Mouse (Mus musculus): ENCODE data around the gene Iqschfp. TPM values are rescaled to one million over a fixed set of nuclear protein-coding genes. Genes with fewer than 3 reads are reported as not detected.

The Iqschfp gene
- polyA plus RNA-seq, 1 experiment from 2014 or later, result not detected

DNA sequence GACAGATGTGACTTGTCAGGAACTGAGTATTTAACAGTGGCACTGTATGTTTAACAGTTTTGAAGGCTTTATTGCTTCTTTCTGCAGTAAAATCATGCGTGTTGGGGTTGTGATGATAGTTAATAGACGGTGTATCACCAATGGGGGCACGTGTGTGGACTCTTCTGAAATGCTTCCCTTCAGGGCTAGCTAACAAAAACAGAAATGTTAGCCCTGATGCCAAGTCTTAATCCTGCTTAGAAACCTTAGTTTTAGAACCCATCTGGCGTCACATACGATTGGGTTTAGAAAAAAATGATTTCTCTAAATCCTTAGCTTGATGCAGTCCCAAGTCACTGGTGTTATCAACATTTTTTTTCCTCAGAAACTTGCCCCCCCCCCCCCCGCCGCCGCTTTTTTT lies 682.1 kb downstream of the Iqschfp start:
- WGBS (ENCODE audit: insufficient replicate concordance), result 53% methylated on average over 5 of the region's 8 CpGs
- Histone ChIP-seq H3K27ac (ENCODE audit: low read length) (no peak overlapping the region), H3K4me3 (ENCODE audit: low read depth, low read length) (no peak overlapping the region), H3K9ac (ENCODE audit: low read depth, low read length) (no peak overlapping the region), H3K9me3 (replicated peaks; ENCODE audit: control insufficient read depth, low read length) (no peaks in the 10 kb centered on the region), H3K4me1 (ENCODE audit: control insufficient read depth, low read depth, low read length) (no peaks in the 10 kb centered on the region), H3K36me3 (ENCODE audit: control insufficient read depth, insufficient read depth) (no peaks in the 10 kb centered on the region), H3K4me2 (ENCODE audit: low read depth, low read length) (no peak overlapping the region), H3K27me3 (ENCODE audit: control insufficient read depth, insufficient read depth, low read depth, low read length) (no peaks in the 10 kb centered on the region)
- ATAC-seq (ENCODE audit: low read depth), result no peak

DNA sequence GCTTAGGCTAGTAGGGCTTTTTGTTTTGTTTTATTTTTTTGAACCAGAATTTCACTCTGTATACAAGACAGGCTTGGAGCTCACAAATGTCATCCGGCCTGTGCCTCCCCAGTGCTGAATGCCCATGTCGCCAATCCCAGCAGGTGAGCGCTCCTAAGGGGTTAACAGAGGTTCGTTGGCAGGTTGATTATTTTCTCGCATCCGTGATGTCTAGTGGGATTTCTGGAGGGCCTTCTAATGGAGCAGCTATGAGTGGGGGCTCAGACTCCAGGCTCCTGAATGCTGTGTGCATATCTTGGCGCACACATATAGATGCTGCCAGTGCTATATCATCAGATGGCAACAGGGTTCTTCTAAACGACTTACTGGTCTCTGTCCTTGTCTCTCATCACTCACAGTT lies 682.5 kb downstream of the Iqschfp start:
- Histone ChIP-seq H3K4me2 (ENCODE audit: low read depth, low read length) (no peak overlapping the region), H3K36me3 (ENCODE audit: control insufficient read depth, insufficient read depth) (no peaks in the 10 kb centered on the region), H3K27me3 (ENCODE audit: control insufficient read depth, insufficient read depth, low read depth, low read length) (no peaks in the 10 kb centered on the region), H3K9ac (ENCODE audit: low read depth, low read length) (no peak overlapping the region), H3K9me3 (replicated peaks; ENCODE audit: control insufficient read depth, low read length) (no peaks in the 10 kb centered on the region), H3K27ac (ENCODE audit: low read length) (no peak overlapping the region), H3K4me1 (ENCODE audit: control insufficient read depth, low read depth, low read length) (no peaks in the 10 kb centered on the region), H3K4me3 (ENCODE audit: low read depth, low read length) (no peak overlapping the region)
- WGBS (ENCODE audit: insufficient replicate concordance), result 69% methylated on average over 8 of the region's 8 CpGs
- ATAC-seq (ENCODE audit: low read depth), result no peak

- no peak for ATAC-seq (ENCODE audit: low read depth)
- H3K27me3 ChIP-seq (ENCODE audit: control insufficient read depth, insufficient read depth, low read depth, low read length), result no peaks in the 10 kb centered on the region
- H3K4me3 ChIP-seq (ENCODE audit: low read depth, low read length), result no peak overlapping the region
- H3K4me2 ChIP-seq (ENCODE audit: low read depth, low read length), result no peak overlapping the region
- no peak overlapping the region for H3K9ac ChIP-seq (ENCODE audit: low read depth, low read length)
- no peaks in the 10 kb centered on the region for H3K36me3 ChIP-seq (ENCODE audit: control insufficient read depth, insufficient read depth)
- no peaks in the 10 kb centered on the region for H3K9me3 ChIP-seq (replicated peaks; ENCODE audit: control insufficient read depth, low read length)
- H3K27ac ChIP-seq (ENCODE audit: low read length), result no peak overlapping the region
- no peaks in the 10 kb centered on the region for H3K4me1 ChIP-seq (ENCODE audit: control insufficient read depth, low read depth, low read length)
- WGBS (ENCODE audit: insufficient replicate concordance), result 64% methylated on average over 10 of the region's 10 CpGs
Observed at GRCm38 (mm10) chr3:68575636-68576340, 683.8 kb downstream of the Iqschfp start.

DNA sequence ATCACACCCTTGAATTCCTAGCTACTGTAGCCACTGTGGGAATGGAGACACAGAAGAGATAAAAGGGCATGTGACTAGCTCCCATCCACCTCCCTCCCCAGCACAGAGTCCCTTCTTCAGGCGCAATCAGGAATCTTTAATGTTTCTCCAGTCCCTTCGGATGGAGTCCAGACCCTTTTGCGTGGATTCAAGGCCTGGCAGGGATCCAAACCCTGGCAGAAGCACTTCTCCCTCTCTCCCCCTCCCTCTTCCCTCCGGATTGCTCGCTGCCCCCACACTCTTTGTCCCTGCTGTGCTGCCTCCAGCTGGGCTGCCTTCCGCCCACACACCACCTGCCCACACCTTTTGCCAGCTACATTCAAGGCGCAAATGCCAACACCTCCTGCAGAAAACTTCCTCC lies 684.4 kb downstream of the Iqschfp start:
- ATAC-seq (ENCODE audit: low read depth), result no peak
- H3K4me3 ChIP-seq (ENCODE audit: low read depth, low read length), result no peak overlapping the region
- H3K9me3 ChIP-seq (replicated peaks; ENCODE audit: control insufficient read depth, low read length), result no peaks in the 10 kb centered on the region
- H3K4me2 ChIP-seq (ENCODE audit: low read depth, low read length), result no peak overlapping the region
- H3K4me1 ChIP-seq (ENCODE audit: control insufficient read depth, low read depth, low read length), result no peaks in the 10 kb centered on the region
- H3K36me3 ChIP-seq (ENCODE audit: control insufficient read depth, insufficient read depth), result no peaks in the 10 kb centered on the region
- H3K27ac ChIP-seq (ENCODE audit: low read length), result no peak overlapping the region
- H3K27me3 ChIP-seq (ENCODE audit: control insufficient read depth, insufficient read depth, low read depth, low read length), result no peaks in the 10 kb centered on the region
- no peak overlapping the region for H3K9ac ChIP-seq (ENCODE audit: low read depth, low read length)
- 49% methylated on average over 7 of the region's 7 CpGs for WGBS (ENCODE audit: insufficient replicate concordance)

GRCm38 (mm10) chr3:68576948-68577347 lies 684.9 kb downstream of the Iqschfp start:
- Histone ChIP-seq H3K36me3 (ENCODE audit: control insufficient read depth, insufficient read depth) (no peaks in the 10 kb centered on the region), H3K9ac (ENCODE audit: low read depth, low read length) (no peak overlapping the region), H3K27ac (ENCODE audit: low read length) (no peak overlapping the region), H3K4me3 (ENCODE audit: low read depth, low read length) (no peak overlapping the region), H3K27me3 (ENCODE audit: control insufficient read depth, insufficient read depth, low read depth, low read length) (no peaks in the 10 kb centered on the region), H3K4me2 (ENCODE audit: low read depth, low read length) (no peak overlapping the region), H3K4me1 (ENCODE audit: control insufficient read depth, low read depth, low read length) (no peaks in the 10 kb centered on the region), H3K9me3 (replicated peaks; ENCODE audit: control insufficient read depth, low read length) (no peaks in the 10 kb centered on the region)
- 49% methylated on average over 5 of the region's 5 CpGs for WGBS (ENCODE audit: insufficient replicate concordance)
- ATAC-seq (ENCODE audit: low read depth), result no peak

DNA sequence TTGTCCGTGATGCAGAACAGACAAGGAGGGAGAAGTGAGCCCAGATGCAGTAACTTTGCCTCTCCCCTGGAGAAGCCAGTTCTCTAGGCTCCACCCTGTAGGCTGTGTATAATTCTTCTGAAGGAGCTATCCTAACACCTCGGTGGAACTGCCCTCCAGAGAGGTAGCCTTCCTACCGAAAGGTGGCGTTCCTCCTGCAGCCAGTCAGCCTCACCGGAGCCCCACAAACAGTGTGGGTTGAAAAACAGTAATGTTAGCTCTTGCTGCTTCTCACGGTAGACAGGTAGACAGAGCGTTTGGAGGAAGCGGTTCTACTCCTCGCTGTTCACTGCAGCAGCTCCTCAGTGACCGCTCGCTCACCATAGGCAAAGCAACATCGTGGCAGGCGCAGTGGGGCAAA lies 689.6 kb downstream of the Iqschfp start:
- no peaks in the 10 kb centered on the region for H3K27me3 ChIP-seq (ENCODE audit: control insufficient read depth, insufficient read depth, low read depth, low read length)
- H3K9me3 ChIP-seq (replicated peaks; ENCODE audit: control insufficient read depth, low read length), result no peaks in the 10 kb centered on the region
- H3K27ac ChIP-seq (ENCODE audit: low read length), result no peak overlapping the region
- no peak overlapping the region for H3K4me3 ChIP-seq (ENCODE audit: low read depth, low read length)
- H3K4me2 ChIP-seq (ENCODE audit: low read depth, low read length), result no peak overlapping the region
- H3K9ac ChIP-seq (ENCODE audit: low read depth, low read length), result no peak overlapping the region
- H3K4me1 ChIP-seq (ENCODE audit: control insufficient read depth, low read depth, low read length), result no peaks in the 10 kb centered on the region
- ATAC-seq (ENCODE audit: low read depth), result no peak
- H3K36me3 ChIP-seq (ENCODE audit: control insufficient read depth, insufficient read depth), result no peaks in the 10 kb centered on the region
- WGBS (ENCODE audit: insufficient replicate concordance), result 67% methylated on average over 13 of the region's 13 CpGs

DNA sequence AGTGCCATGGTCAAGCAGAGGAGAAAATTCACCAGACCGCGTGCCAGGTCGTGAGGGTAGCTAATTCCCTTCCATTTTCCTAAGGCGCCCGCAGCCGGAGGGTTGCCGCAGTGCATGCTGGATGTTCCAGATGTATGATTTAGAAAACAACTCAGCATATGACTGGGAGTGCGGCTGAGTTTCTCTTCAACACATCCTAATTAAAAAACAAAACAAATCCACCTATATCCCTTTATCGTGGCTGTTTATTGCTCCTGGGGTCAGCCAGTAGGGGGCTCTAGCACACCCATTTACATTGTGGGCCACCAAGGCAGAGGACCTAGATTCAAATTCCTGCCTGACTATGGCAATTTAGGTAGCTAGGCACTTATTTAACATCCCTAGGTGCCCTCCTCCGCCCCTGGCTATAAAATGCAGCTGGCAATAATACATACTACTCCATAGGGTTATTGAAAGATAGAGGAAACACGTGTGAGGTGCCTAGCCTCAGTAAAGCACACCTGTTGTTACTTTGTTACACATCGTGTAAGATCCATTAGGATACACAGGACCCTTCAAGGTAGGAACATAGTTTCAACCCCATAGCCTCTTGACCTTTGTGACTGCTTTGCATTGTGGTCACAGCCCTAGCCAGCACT lies 690.2 kb downstream of the Iqschfp start:
- Histone ChIP-seq H3K9me3 (replicated peaks; ENCODE audit: control insufficient read depth, low read length) (no peaks in the 10 kb centered on the region), H3K4me3 (ENCODE audit: low read depth, low read length) (no peak overlapping the region), H3K27ac (ENCODE audit: low read length) (no peak overlapping the region), H3K4me2 (ENCODE audit: low read depth, low read length) (no peak overlapping the region), H3K36me3 (ENCODE audit: control insufficient read depth, insufficient read depth) (no peaks in the 10 kb centered on the region), H3K9ac (ENCODE audit: low read depth, low read length) (no peak overlapping the region), H3K4me1 (ENCODE audit: control insufficient read depth, low read depth, low read length) (no peaks in the 10 kb centered on the region), H3K27me3 (ENCODE audit: control insufficient read depth, insufficient read depth, low read depth, low read length) (no peaks in the 10 kb centered on the region)
- no peak for ATAC-seq (ENCODE audit: low read depth)
- WGBS (ENCODE audit: insufficient replicate concordance), result 67% methylated on average over 12 of the region's 12 CpGs

- H3K4me1 ChIP-seq (ENCODE audit: control insufficient read depth, low read depth, low read length), result no peaks in the 10 kb centered on the region
- H3K9me3 ChIP-seq (replicated peaks; ENCODE audit: control insufficient read depth, low read length), result no peaks in the 10 kb centered on the region
- WGBS (ENCODE audit: insufficient replicate concordance), result 50% methylated on average over 14 of the region's 14 CpGs
- H3K36me3 ChIP-seq (ENCODE audit: control insufficient read depth, insufficient read depth), result no peaks in the 10 kb centered on the region
- no peak overlapping the region for H3K4me3 ChIP-seq (ENCODE audit: low read depth, low read length)
- H3K9ac ChIP-seq (ENCODE audit: low read depth, low read length), result no peak overlapping the region
- no peak overlapping the region for H3K27ac ChIP-seq (ENCODE audit: low read length)
- no peaks in the 10 kb centered on the region for H3K27me3 ChIP-seq (ENCODE audit: control insufficient read depth, insufficient read depth, low read depth, low read length)
- ATAC-seq (ENCODE audit: low read depth), result no peak
- H3K4me2 ChIP-seq (ENCODE audit: low read depth, low read length), result no peak overlapping the region
Observed at GRCm38 (mm10) chr3:68583031-68583693, 691.1 kb downstream of the Iqschfp start.
